Mouse (Mus musculus) layer of hippocampus, adult 9-10 months (tissue): ENCODE measurements at regions not wholly inside any gene's neighbourhood (a gene's known extent, or its start where the extent isn't known, plus 50 kb on each side); places are given as distances from the start of the nearest gene placed in this dataset.
"Not testable (repeated sequence)": the region's sequence is repeated elsewhere in the genome, so short reads cannot be mapped to it uniquely, and the experiment has no call there.

Experiments
- DNase-seq: peaks from one replicate; pipeline ENCODE4 v3.0.0; 2022; ENCODE audit warnings: low spot score

DNA sequence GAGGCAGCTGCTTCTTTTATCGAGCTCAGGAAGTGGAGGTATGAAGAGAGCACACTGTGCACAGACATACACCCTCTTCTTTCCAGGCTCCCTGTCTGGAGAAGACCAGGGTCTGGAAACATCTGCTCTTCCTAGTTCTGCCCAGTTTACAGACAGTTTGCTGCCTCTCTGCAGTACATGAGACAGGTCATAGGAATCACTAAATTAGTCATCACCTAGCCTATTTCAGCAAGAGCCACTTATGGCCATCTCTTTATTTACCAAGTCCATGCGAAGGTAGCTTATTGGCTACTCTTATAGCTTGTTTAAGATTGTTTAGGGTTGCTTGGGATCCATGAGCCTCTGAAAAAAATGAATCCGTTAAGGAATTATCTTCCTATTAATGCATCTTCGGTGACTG, 257.9 kb downstream of the Nfkbiz start:
- no peak for DNase-seq

DNA sequence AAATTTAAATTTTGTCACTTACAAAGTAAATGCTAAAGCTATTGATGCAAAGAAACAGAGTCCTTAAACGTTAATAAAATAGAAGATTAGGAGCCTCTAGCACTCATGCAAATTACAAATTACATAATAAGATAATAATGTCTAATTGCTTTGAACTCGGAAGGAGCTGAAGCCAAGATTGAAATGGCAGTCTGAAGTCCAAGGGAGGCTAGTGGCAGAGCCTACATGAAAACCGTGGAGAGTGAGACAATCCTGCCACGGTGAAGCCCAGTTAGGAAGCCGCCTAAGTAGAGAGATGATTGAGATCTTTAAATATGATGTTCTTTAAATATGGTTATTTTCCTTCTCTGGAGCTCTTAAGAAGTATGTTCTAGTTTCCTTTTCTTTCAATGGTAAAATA, 260.0 kb downstream of the Nfkbiz start:
- DNase-seq = no peak

DNA sequence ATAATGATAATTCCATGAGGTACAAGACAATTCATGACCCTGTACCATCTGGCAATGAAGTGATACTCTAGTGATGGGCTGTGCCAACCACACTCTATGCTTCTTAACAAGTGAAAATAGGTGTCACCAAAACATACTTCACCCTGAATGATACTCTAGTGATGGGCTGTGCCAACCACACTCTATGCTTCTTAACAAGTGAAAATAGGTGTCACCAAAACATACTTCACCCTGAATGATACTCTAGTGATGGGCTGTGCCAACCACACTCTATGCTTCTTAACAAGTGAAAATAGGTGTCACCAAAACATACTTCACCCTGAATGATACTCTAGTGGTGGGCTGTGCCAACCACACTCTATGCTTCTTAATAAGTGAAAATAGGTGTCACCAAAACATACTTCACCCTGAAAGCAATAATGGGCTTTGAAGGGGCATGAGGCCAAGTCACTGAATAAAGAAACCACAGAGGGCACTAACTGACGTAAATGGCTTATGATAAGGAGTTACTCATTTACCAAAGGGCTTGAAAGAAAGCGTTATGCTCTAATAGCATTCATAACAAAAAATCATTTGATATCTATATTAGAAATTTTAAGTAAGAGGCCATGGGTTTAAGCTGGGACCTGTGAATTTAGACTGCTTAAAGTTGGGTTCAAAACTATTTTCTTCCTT, 263.0 kb downstream of the Nfkbiz start:
- DNase-seq = not testable (repeated sequence)

DNA sequence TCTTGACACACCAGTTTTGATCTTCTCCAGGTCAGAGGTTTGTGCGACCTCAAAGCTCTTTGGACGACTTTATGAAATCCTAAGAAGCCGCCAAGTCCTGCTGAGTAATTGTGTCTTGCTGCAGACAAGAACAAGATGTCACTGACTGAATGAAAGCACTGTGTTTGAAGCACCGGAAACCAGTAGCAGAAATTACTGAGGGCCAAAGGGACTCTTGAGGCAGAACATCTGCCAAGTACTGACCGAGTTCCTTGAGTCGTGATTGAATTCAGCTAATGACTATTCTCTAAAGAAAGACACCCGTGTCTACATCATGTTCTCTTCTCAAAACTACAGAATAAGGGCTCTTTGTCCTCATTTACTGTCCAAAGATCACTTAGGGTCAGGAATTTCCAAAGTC, 267.6 kb downstream of the Nfkbiz start:
- DNase-seq = no peak

DNA sequence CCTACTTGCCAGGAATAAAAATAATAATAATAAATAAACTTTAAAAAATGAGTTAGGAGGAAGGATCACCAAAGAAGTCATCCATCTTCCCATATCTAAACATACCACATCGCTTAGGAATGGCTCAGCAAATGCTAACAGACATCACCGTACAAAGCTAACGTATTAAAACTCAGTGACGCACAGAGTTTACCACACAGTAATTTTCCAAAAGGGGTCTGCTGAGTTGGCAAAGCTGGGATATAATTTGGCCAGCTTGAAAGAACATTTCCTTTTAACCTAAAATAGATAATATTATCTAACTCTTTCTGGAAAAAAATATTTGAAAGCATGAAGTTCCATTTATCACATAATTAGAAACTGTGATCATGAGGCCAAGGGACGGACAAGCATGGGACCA, 268.6 kb downstream of the Nfkbiz start:
- DNase-seq = no peak

DNA sequence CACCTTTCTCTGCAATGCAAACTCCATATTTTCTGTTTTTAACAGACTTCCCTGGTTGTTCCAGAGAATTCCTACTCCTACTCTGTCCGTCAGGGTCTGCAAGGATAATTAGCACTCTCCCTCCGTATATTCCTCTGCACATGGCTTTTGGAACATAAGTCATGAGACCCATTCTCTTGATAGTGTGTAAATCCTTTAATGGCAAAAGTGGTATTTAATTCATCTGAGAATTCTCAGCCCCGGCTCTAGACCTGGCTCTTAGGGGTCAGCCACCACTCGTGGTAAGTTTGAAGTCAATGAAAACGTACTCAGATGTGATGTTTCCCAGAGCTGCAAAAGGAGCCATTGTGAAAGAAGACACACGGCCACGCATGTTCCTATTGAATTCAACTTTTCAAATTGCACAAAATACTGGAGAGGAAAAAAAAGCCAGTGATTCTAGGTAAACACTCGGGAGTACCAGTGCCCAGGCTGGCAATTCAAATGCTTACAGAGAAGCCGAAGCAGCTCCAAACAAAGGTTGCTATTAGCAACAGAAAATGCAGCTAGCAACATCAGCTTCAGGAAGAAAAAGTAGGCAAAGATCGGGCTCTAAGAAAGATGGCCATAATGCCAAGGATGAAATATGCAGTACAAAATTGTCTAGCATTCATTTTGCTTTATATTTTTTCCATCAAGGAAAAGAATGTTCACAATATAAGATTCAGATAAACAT, 258.2 kb upstream of the Zpld1 start:
- DNase-seq = no peak

DNA sequence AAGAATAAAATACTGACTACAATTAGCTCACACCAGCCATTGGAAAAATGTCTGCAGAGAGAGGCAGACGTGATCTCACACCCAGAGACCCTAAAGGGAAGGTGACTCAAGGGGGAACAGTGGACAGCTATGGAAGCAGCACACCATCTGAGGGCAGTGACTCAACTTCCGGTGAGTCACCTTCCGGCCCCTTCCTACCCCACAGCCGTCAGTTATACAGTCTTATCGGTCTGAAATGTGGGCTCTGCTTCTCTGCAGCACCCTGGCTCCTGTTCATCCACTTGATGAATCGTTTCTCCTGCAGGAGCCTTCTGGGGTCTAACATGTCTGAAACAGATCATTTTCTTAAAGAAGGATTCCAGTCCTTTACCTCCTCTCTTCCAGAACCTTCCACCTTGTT, 257.4 kb upstream of the Zpld1 start:
- DNase-seq = no peak

DNA sequence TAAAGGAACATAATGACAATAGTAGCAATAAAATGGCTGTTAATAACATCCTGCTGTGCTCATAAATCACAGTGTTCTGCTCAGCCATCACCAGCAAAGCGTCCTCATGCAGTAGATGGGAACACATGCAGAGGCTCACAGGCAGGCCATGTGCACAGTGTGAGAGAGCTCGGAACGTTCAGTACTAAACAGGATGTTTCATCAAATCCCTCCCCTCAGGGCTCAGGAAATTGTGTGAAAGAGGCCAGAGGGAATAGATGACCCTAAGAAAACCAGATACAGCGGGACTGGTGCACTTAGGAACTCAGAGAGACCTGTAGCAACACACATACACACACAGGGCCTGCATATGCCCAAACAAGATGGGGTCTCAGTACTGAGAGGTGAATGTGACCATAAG, 256.1 kb upstream of the Zpld1 start:
- DNase-seq = no peak

DNA sequence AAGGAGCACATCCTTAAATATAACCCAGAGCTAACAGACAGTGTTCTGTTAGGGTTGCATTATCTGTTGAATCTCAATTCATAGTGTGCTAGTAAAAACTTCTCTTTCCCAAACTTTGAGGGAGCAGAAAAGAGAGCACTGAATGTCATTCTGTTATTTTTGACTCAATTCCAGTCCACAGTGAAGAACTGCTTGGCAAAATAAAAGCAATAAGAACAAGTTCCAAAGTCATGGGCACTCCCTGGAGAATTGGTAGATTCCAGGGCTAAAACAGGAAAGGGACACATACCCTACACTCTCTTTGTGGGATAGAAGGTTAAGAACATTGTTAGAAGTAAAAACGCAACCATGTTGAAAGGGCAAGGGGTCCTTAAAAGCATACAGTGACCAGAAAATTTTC, 253.6 kb upstream of the Zpld1 start:
- DNase-seq = no peak

DNA sequence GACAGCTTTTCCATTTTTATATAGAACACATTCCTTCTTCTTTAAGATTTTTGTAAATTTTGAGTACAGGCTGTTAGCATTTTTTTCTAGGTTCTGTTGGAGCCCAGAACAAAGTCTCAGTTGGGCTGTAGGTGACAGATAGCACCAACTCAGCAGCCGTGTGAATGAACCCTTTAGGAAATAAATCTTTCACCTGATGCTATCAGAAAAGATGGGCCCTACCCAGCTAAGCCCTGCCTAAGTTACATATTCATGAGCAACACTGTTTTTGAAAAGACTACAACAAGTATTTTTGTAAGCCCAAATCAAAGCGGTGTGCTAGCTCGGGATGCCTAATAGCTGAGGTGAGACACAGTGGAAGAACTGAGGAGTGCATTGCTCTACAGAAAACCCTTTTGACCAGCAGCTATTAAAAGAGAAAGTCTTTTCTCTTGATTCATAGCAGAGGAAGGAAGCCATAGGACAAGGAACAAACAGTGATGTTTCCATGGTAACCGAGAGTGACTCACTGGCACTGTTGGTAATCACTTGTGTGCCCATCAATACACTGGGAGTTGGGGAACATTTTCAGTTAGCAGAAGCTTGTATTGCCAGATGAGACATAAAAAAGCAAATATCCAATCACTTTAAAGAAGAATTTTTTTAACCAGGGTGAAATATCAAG, 253.0 kb upstream of the Zpld1 start:
- DNase-seq = peak; percentile 36

DNA sequence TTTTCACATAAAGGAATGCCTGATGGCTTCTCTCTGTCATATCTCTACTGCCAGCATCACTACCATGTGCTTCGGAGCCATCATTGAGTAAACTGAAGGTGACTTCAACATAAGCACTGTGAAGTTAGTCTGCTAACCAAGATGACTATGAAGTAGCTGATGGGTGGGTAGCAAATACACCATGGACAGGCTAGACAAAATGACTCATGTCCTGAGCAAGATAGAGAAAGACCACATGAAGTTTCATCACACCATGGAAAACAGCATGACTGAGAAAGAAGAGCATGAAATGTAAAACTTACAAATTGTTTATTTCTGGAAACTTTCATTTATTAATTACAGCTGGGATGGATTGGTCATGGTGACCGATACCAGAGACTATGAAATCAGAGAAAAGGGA, 249.3 kb upstream of the Zpld1 start:
- no peak for DNase-seq

DNA sequence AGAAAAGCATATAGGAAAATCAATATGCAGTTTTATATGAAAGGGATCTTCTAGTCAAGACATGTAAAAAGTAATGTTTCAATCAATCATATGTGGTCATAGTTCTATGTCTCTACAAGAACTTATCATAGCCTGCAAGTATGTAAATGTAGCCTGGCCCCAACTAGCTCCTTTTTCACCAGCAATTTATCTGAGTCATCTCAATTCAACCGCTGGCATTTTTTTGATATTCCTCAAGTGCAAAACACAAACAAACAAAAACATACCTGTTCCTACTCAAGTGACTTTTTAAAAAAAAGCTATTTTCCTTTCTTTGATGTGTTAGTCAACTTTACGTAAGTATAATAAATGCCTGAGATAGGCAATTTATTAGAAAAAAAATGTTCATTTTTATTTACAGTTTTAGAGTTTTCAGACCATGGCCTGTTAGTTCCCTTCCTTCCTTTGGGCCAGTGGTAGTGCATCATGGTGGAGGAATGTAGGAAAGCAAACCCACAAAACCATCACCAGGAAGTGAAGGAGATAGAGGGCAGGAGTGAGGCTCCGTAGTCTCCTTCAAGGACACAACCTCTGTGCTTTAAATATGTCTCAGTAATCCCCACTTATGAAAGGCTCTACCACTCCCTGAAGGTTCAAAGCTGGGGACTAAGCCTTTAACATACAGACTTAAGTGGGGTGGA, 242.7 kb upstream of the Zpld1 start:
- no peak for DNase-seq

DNA sequence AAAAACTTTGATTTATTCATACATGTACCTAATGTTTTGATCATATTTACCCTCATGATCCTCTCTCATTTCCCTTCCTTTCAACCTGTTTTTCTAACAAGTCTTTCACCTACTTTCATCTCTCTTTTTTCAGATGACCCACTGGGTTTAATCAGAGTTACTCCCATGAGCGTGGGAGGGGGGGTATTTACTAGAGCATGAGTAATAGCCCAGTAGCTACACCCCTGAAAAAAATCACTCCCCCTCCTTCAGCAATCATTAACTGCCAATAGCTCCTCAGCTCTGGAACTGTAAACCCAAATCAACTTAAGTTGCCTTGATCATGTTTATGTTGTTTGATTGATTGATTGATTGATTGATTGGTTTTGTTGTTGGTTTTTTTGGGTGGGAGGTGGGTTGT, 241.4 kb upstream of the Zpld1 start:
- DNase-seq = no peak

DNA sequence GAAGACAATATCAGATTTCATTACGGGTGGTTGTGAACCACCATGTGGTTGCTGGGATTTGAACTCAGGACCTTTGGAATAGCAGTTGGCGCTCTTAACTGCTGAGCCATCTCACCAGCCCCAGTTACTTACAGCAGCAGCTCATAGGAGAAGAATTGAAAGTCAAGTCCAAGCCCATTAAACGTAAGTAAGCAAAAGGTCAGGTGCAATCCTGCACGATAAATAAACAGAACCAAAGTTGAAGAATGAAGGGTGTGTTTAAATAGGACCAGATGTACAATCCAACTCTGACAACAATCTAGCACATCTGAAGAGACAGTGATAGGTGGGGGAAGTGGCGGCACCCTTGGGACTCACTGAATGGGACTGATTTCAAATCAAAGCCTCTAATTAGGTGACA, 239.8 kb upstream of the Zpld1 start:
- DNase-seq = no peak

DNA sequence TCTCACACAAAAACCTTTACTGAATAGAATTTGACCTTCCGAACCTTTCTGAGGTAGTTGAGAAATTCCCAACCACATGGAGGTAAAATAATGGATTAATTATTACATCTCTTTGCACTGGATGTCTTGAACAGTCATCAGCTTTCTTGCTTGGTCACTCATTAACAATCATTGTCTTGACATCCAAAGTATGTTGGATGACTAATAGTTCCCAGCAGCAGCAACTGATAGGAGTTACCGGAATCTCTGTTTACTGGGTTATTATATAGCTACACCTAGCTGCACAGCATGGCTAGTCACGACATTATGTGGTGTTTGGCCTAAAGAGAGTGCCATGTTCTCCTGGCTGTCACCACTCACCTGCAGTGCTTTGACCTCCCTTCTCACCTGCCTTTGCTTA, 234.9 kb upstream of the Zpld1 start:
- DNase-seq = no peak

DNA sequence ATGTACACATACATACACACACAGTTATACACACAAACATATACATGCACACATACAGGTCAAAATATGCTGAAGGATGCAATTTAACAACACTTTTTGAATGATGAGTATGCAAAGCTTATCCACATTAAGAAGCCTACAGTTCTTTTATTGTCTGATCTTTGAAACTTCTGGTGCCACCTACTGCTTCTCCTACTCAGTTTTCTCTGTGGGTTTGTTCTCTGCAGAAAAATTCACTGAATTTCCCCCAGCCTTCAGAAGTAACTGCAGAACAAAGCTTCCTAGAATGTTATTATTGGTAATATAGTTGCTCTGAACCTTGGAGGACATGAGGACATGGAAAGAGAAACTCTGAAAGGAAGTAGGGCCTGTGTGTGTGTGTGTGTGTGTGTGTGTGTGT, 233.1 kb upstream of the Zpld1 start:
- no peak for DNase-seq

DNA sequence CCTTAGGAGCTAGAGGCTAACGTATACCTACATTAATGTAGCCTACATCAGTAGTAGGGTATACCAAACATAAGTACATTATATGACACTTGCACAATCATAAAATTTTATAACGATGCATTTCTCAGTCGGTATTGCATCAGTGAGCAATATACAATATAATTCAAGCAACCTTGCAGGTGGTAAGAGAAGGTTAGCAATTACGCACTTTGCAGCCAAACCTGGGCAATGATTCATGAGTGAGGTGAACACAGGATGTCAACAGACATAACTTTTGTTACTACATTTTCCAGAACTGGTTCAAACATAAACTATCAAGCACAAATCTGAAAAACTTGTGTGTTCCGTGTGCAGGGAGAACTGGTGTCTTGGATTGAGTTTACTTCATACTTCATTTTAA, 229.9 kb upstream of the Zpld1 start:
- no peak for DNase-seq

DNA sequence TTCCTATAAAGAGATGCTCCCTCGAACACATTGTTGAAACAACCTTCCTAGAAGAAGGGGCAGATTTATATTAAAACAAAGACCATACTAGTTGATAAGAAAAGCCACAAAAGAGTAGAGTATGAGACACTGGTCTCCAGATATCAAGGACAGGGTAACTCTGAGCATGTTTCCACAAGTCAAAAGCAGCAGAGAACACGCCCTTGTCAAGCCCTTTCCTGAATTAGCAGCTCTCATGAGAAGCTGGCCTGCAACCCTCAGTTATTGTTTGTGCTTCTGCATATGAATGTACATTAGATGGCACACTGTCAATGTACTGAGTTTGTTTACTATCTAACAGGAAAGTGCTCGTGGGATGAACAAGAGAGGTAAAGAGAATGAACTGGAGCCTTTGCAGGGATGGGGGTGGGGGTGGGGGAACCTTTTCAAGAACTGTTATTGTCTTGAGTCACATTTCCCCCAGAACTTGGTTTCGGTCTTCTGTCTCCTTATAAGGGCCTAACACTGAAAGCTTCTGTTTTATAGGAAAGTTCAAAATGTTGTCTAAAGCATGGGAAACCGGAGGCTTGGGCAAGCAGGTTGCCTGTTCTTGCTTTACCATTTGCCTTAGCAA, 228.6 kb upstream of the Zpld1 start:
- DNase-seq = no peak

DNA sequence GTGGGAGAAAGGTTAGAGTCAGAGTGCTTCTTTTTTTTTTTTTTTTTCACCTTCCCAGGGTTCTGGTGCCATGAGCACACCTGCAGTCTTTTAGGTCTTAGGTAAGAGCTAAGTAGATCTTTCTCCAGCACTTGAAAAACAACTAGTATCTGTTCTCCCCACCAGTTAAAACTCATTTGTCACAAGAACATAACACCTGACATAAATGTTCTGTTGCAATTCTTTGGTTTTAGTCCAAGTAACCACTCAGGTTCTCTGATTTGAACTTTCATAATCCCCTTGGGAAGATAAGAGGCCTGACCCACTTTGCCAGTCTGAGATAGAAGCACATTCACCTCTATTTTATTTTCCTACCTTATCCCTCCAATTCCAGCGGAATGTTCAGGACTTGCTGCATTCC, 225.5 kb upstream of the Zpld1 start:
- no peak for DNase-seq

DNA sequence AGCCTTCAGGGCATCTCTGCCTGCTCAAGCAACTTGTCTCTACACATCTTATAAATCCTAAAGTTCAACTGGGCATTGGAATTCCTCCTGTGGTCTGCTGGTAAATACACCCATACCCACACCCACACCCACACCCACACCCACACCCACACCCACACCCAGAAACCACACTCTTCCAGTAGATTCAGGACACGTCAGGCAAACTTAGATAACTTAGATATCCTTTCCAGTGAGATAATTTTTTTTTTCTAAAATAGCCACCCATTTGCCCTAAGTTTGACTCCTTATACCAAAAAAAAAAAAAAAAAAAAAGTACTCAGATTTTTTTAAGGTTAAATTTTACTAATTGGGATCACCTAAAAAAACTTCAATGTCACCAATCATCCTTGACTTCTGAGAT, 224.5 kb upstream of the Zpld1 start:
- DNase-seq = no peak

DNA sequence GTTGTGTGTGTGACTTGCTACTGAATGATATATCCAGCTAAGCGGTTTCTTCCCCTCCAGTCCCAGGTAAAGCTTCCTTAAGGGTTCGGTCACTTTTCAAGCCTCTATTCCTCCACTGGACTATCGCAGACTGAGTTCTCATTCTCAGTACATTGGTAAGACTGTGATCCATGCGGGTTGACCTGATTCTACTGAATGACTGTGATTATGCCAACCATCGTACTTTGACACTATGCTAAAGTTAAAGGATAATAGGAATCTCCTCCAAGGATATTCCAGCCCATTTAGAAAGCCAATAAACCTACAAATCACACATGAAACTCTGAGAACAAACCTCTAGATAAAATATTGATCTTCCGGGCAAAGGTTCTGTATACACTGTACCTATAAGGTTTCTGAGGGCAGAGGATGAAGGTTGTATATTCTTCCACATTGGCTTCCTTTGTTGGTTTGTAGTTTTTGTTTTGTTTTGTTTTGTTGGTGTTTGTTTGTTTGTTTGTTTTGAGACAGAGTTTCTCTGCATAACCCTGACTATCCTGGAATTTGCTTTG, 223.7 kb upstream of the Zpld1 start:
- no peak for DNase-seq

DNA sequence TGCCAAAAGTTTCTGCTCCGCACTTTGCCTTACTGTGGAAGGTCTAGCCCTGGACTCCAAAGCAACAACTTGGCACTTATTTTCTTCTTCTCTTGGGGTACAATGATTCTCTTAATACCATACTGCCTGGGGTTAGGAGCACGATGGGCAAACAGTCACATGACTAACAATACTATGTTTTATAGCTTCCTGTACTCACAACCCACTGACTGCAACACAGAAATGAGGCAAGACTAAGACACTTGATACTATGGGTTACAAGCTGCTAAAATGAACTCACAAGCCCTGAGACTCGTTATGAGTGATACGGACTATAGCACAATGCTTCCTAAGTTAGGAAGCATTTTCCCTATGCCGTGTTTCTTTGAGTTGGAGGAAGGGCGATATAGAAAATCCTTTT, 222.3 kb upstream of the Zpld1 start:
- no peak for DNase-seq
